Mouse (Mus musculus) heart, adult 9 months (tissue): ENCODE measurements around the gene 4933405L10Rik.
A peak's percentile ranks its signal among the peaks of the same experiment; 100 is the strongest.

Experiments
- DNase-seq, 2 experiments: peaks; one replicate each; pipeline ENCODE4 v3.0.0; 2022; ENCODE audit warnings: low spot score in 2 of 2

4933405L10Rik gene

GRCm38 (mm10) chr8:105707498-105708403 is at the start of gene 4933405L10Rik, which contains the start of gene Enkd1:
Gene 4933405L10Rik, plus strand, starts transcription at chr8:105707655.
Gene Enkd1, minus strand, starts transcription at chr8:105708210.
- DNase-seq: peak; percentile 88 to 89

DNA sequence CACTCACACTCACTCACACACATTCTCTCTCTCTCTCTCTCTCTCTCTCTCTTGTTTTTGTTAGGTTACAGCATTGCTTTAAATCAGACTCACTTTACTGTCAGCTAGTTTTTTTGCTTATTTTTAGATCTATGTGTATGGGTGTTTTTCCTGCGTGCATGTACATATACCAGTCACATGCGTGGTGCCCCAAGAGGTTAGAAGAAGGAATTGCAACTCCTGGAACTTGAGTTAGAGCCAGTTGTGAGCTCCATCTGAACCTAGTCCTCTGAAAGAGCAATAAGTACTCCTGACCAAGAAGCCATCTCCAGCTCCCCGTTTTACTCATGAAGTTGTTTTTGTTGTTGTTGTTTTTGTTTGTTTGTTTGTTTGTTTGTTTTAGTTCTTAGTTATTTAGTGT is 46.3 kb upstream of the 4933405L10Rik start:
- no peak for DNase-seq

GRCm38 (mm10) chr8:105677891-105678290 is 29.6 kb upstream of the 4933405L10Rik start:
- no peak for DNase-seq

DNA sequence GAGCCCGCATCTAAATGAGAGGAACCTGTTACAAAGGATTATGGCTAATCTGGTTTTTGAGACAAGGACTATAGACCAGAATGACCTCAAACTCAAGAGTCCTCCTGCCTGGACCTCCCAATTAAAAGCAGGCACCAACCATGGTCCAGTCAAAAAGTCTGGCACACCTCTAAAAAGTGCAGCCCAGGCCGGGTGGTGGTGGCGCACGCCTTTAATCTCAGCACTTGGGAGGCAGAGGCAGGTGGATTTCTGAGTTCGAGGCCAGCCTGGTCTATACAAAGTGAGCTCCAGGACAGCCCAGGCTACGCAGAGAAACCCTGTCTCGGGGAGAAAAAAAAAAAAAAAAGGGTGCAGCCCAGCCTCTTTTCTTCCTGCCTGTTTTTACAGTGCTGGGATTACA is 22.1 kb upstream of the 4933405L10Rik start:
- DNase-seq: no peak

DNA sequence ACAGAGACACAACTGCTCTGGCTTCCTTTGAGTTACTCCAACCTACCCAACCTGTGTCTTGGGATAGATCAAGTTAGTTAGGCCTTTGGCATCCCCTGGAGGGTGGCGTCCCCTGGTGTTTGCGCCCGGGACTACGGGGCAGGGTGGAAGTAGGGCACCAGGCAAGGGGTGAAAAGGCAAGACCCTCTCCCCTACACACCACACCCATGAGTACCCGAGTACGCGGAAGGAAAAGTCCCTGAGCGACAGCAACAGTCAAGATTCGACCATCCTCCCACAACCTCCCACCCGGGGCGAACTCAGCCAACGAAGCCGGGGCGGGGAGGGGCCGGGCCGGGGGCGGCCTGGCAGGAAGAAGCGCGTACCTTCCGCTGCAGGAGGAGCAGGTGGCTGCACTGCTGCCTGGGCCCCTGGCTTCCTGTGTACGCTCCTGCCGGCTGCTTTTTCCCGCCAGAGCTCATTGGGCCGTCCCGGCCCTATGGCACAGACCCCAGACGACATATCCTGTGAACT is 21.6 kb upstream of the 4933405L10Rik start, which contains the start of gene Carmil2:
TSS of gene Carmil2 (plus strand) at position 479 of the 513 bp plus-strand sequence.
- peak in 1 of 2 experiments; percentile 54 for DNase-seq

DNA sequence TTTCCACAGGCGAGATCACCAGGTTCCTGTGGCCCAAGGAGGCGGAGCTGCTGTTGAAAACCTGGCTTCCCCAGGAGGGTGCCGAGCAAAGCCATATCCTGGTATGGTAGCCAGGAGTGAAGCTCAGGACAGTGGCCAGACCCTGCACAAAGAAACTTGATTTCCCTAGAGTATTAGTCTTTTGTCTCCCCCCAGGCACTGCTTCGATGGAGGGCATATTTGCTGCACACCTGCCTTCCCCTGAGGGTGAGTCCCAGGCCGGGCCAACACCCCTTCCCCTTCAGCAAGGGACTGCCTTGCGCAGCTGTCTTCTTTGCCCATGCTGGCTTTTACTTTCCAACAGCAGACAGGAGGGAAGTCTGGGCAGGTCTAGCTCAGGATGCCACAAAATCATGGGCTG is 20.9 kb upstream of the 4933405L10Rik start:
- DNase-seq: no peak

DNA sequence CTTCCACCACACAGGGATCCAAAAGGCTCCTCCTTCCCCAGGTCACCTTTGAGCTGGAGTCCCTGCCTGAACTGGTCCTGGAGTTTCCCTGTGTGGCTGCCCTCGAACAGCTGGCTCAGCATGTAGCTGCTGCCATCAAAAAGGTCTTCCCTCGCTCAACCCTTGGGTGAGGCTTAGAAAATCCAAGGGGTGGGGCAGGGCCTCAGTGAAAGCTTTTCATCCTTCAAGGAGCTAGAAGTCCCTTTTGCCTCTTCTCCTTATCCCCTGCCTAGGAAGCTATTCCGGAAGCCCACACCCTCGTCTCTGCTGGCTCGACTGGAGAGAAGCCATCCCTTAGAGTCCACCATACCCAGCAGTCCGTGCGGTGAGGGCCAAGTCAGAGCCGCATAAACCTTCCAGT is 19.9 kb upstream of the 4933405L10Rik start:
- no peak for DNase-seq

- no peak for DNase-seq
Observed at GRCm38 (mm10) chr8:105688242-105688752, 19.2 kb upstream of the 4933405L10Rik start.

- no peak for DNase-seq
Observed at GRCm38 (mm10) chr8:105689256-105689982, 18.0 kb upstream of the 4933405L10Rik start.

GRCm38 (mm10) chr8:105689983-105690360 is 17.5 kb upstream of the 4933405L10Rik start:
- no peak for DNase-seq

DNA sequence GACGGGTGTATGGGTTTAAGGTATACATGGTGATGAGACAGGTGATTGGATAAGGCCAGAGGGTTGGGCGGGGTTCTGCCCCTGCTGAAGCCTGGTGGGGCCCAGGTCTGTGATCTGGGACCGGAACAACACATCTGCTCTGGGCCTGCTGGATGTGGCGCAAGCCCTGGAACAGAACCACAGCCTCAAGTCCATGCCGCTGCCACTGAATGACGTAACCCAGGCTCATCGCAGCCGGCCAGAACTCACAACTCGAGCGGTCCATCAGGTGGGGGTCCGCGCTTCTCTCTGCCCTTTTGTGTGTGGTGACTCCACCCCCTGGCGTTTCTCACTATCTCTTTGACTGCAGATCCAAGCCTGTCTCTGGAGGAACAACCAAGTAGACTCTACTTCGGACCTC is 16.5 kb upstream of the 4933405L10Rik start:
- DNase-seq: no peak

DNA sequence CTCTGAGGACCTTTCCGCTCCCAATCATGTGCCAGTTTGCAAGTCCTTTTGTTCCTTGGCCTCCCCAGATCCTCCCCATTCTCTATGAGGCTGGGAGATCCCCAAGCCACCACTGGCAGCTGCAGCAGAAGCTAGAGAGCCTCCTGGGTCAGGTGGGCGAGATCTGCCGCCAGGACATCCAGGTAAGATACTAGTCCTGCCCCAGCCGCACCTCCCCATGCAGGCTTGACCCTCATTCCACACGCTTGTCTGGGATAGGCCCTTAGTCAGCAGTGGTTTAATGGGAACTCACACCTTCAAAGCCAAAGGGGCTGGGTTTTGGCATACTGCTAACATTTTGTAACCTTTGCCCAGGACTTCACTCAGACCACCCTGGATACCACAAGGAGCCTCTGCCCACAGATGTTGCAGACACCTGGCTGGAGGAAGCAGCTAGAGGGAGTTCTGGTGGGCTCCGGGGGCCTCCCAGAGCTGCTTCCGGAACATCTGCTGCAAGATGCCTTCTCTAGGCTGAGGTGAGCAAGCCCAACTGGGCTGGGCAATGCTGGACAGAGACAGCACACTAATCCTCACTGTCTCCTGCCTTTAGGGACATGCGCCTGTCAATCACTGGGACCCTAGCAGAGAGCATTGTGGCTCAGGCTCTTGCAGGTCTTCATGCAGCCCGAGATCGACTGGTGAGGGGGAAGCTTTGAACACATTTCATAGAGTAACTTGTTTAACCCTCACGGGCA is 14.8 kb upstream of the 4933405L10Rik start:
- DNase-seq: no peak

- DNase-seq: peak in 1 of 2 experiments; percentile 39
Observed at GRCm38 (mm10) chr8:105693648-105694047, 13.8 kb upstream of the 4933405L10Rik start.

DNA sequence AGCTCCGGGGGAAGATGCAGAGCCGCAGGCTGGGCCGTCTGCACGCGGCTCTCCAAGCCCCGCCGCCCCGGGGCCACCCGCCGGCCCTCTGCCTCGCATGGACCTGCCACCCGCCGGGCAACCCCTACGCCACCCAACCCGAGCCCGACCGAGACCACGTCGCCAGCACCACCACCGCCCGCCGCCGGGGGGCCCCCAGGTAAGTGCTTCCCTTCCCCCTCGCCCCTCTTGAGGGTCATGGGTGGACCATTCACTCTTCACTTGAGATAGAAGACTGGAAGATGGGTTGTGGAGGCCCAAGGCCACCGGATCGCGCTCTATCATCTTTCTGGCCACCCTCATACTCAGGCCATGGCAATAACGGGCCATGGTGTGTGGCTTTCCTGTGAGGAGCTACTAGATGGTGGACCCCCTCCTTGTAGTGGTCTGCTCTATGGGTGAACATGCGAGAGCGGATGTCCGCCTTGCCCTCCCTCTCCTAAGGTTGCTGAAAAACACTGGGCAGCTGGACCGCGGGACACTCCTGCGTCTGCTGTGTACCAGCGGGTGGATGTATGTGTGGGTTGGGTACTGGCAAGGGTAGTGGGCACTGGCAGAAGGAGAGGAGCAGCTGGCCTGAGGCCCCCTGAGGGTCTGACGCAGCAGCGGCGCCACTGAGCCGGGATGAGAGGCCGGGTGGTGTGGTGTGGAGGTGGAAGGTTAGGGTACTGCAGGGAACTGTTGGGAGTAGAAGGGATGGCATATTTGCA is 13.2 kb upstream of the 4933405L10Rik start:
- DNase-seq: no peak

DNA sequence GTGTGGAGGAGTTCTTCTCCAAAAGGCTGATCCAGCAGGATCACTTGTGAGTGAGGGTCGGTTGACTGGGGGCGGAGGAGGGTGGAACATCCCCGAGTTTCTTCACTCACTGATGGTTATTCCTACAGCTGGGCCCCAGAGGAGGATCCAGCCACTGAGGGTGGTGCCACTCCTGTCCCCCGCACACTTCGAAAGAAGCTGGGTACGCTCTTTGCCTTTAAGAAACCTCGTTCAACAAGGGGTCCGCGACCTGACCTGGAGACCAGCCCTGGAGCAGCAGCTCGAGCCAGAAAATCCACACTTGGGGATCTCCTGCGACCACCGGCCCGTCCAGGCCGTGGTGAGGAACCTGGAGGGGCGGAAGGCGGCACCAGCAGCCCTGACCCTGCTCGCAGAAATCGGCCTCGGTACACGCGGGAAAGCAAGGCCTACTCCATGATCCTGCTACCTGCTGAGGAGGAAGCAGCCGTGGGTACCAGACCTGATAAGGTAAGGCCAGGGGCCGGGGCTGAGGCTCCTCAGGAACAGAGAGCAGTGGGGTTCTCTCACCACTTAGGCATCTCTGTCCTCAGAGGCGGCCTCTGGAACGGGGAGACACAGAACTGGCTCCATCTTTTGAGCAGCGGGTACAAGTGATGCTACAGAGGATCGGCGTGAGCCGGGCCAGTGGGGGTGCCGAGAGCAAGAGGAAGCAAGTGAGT is 12.2 kb upstream of the 4933405L10Rik start:
- DNase-seq: no peak

DNA sequence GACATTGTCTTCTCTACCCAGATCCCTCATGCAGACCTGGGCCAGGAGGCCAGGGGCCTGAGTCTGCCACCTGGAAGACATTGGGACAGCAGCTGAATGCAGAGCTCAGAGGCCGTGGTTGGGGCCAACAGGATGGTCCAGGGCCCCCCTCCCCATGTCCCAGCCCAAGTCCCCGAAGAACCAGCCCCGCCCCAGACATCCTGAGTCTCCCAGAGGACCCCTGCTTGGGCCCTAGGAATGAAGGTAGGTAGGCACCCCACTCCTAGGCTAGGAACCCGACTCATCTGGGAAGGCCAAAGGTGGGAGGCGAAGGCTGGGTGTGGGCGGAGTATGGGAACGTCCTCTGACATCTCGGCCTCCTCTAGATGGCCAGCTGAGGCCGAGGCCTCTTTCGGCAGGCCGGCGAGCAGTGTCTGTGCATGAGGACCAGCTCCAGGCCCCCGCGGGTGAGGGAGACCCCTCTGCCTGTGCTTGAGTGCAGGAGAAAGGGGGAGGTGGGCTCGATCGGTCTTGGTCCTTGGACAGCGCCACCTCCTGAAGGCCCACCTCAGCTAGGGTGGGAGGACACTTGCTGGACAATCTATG is 10.2 kb upstream of the 4933405L10Rik start:
- no peak for DNase-seq

DNA sequence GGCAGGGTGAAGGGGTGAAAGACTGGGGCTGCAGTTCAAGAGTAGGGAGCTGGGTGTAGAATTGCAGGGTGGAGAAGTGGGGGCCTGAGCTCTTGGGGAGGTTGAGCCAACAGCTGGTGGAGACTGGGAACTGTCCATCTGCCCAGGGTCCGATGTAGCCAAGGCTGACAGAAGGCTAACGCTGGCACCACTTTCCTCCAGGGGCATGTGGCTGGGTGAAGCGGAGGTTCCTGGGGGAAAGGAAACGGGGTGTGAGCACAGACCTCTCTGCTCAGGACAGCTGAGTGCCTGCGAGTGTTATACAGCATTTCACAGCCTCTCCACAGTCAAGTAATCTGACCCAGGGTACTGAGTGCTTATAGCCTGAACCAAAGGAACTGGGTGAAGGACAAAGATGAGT is 8.7 kb upstream of the 4933405L10Rik start:
- DNase-seq: no peak

- DNase-seq: no peak
Observed at GRCm38 (mm10) chr8:105699488-105700215, 7.8 kb upstream of the 4933405L10Rik start.

GRCm38 (mm10) chr8:105700566-105700965 is 6.9 kb upstream of the 4933405L10Rik start:
- DNase-seq: no peak
